Mouse (Mus musculus) cerebellum, adult 2 months (tissue): Measurements from ENCODE around the gene Rpl27. TPM values are rescaled to one million over a fixed set of nuclear protein-coding genes. Genes with fewer than 3 reads are reported as not detected.
"Not testable (repeated sequence)": the region's sequence is repeated elsewhere in the genome, so short reads cannot be mapped to it uniquely, and the experiment has no call there.

ENCODE experiments used
- DNase-seq, 2 experiments: peaks; one replicate each; pipeline ENCODE4 v3.0.0; 2021
- H3K27ac ChIP-seq: fragments of 200-500 bp; 2 replicates; pipeline ENCODE4 v1.5.1; 2012; ENCODE audit warnings: low read length, control low read depth, inconsistent platforms; ENCODE audit not compliant: insufficient read depth
- H3K27me3 ChIP-seq: fragments of 200-500 bp; 2 replicates; pipeline ENCODE4 v1.6.1; 2012; ENCODE audit warnings: inconsistent platforms, mild to moderate bottlenecking, low read length, moderate library complexity; ENCODE audit not compliant: control insufficient read depth, insufficient read depth
- H3K4me1 ChIP-seq: fragments of 200-500 bp; 2 replicates; pipeline ENCODE4 v1.6.1; 2011; ENCODE audit warnings: low read length; ENCODE audit not compliant: control insufficient read depth, insufficient read depth
- H3K4me3 ChIP-seq: fragments of 200-500 bp; replicated peaks from 2 replicates; pipeline ENCODE3; 2011; ENCODE audit warnings: mild to moderate bottlenecking, low read depth, low read length, control low read depth; ENCODE audit not compliant: insufficient read depth
- CTCF ChIP-seq: fragments of 200-500 bp; IDR thresholded peaks from 2 replicates; pipeline ENCODE4 v1.5.1; 2011; ENCODE audit warnings: low read depth, mild to moderate bottlenecking, control low read depth, low read length, moderate library complexity, borderline replicate concordance; ENCODE audit not compliant: insufficient read depth
- POLR2A ChIP-seq: fragments of 200-500 bp; IDR thresholded peaks from 2 replicates; pipeline ENCODE4 v1.6.1; 2011; ENCODE audit warnings: low read length, control low read depth, borderline replicate concordance; ENCODE audit not compliant: insufficient read depth
- WGBS: fragments of 180-500 bp; shearing (Covaris S2); methylation state at CpG from one replicate; pipeline ENCODE4 v1.1.7; 2018; 5-methylcytosine and 5-hydroxymethylcytosine counted together
- polyA plus RNA-seq: library from polyadenylated mRNA; depleted of rRNA; stranded (reverse); fragments of >200 nt; gene quantifications from 2 replicates; pipeline ENCODE4 v1.2.3, GENCODE M21; 2012

The Rpl27 gene
- polyA plus RNA-seq, 1 experiment: 422 TPM

- no peaks in the 10 kb centered on the region for H3K27me3 ChIP-seq
- TF ChIP-seq CTCF: no peak
- TF ChIP-seq POLR2A: no peak
- DNase-seq: no peak
- 91% methylated on average over 15 of the region's 15 CpGs for WGBS
- no peaks in the 10 kb centered on the region for H3K4me1 ChIP-seq
- H3K4me3 ChIP-seq: no peak overlapping the region
- H3K27ac ChIP-seq: no peak overlapping the region
Observed at GRCm38 (mm10) chr11:101460321-101460720, 18.2 kb downstream of the Rpl27 start.

- WGBS: 56% methylated on average over 14 of the region's 14 CpGs
- no peak overlapping the region for H3K27ac ChIP-seq
- H3K4me3 ChIP-seq: no peak overlapping the region
- no peaks in the 10 kb centered on the region for H3K27me3 ChIP-seq
- TF ChIP-seq CTCF (no peak), POLR2A (no peak)
- DNase-seq: no peak
- H3K4me1 ChIP-seq: no peaks in the 10 kb centered on the region
Observed at GRCm38 (mm10) chr11:101462141-101462540, 20.0 kb downstream of the Rpl27 start.

- no peak overlapping the region for H3K4me3 ChIP-seq
- no peaks in the 10 kb centered on the region for H3K27me3 ChIP-seq
- DNase-seq: no peak
- no peak overlapping the region for H3K27ac ChIP-seq
- H3K4me1 ChIP-seq: no peaks in the 10 kb centered on the region
- 46% methylated on average over 13 of the region's 13 CpGs for WGBS
- TF ChIP-seq CTCF (no peak), POLR2A (no peak)
Observed at GRCm38 (mm10) chr11:101462583-101463440, 20.7 kb downstream of the Rpl27 start.

DNA sequence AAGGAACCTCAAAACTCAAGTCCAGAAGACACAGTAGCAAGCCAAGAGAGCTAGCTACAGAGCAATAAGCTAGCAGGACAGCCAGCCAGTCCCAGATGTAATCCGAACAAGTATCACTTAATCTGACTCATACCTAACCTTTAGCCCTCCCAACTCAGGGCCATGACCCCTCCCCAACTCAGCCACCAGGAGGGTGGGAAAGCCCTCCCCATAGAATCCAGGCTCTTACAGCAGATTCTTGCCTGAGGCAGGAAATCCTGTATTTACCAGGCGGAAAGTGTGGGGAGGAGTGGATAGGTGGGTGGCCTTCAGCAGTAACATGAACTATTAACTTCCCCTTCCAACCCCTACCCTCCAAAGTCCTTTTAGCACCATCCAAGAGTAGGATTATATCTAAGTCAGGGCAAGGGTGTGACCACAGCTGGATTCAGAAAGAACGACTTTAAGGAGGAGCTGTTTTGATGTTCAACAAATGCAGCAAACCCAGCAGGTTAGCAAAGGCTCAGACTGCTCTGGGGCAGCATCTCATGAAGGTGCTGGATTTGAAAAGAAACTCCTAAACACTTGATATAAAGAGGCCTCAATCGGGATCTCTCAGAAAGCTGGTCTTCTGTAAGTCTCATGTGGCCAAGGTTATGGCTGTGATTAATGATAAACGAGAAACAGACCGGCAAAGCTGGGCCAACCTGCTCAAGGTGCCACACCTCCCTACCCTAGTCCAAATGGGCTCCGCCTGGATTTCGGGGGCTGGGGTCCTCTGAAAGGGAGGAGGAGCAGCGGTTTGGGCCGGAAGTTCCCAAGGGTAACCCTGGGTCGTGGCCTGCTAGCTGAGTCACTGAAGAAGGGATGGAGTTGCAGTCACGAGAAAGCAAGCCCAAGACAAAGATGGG lies 22.4 kb downstream of the Rpl27 start, which contains the start of gene Rnd2:
Rnd2 (plus strand) TSS at position 789 of the 890 bp plus-strand sequence.
- TF ChIP-seq POLR2A (no peak), CTCF (no peak)
- Histone ChIP-seq H3K4me3 (peak within 1 kb of the TSS; percentile 71), H3K27me3 (no peaks in the 10 kb centered on the region), H3K27ac (0 out of 2 replicates have a peak within 1 kb of the TSS, but pooled peaks have one; percentile 24), H3K4me1 (no peaks in the 10 kb centered on the region)
- 33% methylated on average over 12 of the region's 12 CpGs for WGBS
- no peak for DNase-seq

DNA sequence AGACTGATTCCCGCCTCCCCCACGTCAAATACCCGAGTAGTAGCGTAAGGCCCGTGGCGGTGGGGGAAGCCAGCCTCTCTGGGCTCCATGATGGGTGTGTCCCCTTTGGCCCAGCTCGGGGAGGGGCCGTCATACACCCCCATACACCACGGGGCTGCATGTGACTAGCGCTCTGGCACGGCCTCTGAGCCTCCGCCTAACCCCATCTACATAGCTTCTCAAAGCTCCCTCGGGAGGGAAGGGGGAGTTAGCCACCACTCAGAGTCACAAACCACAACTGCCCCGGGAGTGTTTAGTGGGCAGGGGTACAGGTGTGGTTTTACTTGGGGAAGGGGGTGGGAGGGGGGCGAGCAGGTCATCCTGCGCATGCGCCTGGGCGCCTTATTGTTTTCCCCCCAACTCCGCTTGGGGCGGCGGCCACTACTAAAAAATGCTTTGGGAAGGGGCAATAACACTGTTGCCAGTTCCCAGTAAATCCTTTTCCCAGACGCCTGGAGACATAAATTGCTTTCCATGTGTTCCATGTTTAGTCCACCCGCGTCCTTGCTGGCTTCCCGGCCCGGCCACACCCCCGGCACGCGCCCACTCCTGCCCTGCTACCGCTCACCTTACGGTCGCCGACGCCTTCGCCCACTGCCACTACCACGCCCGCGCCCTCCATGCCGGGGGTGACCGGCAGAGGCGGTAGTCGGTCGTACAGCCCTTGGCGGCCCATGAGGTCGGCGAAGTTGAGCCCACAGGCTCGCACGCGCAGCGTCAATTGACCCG lies 23.2 kb downstream of the Rpl27 start:
- DNase-seq: peak in 1 of 2 experiments; percentile 33
- Histone ChIP-seq H3K4me1 (no peaks in the 10 kb centered on the region), H3K4me3 (peak overlapping the region; percentile 71), H3K27me3 (no peaks in the 10 kb centered on the region), H3K27ac (0 out of 2 replicates have a peak overlapping the region, but pooled peaks have one; percentile 24)
- no peak for TF ChIP-seq CTCF
- no peak for TF ChIP-seq POLR2A
- 3% methylated on average over 51 of the region's 51 CpGs for WGBS

DNA sequence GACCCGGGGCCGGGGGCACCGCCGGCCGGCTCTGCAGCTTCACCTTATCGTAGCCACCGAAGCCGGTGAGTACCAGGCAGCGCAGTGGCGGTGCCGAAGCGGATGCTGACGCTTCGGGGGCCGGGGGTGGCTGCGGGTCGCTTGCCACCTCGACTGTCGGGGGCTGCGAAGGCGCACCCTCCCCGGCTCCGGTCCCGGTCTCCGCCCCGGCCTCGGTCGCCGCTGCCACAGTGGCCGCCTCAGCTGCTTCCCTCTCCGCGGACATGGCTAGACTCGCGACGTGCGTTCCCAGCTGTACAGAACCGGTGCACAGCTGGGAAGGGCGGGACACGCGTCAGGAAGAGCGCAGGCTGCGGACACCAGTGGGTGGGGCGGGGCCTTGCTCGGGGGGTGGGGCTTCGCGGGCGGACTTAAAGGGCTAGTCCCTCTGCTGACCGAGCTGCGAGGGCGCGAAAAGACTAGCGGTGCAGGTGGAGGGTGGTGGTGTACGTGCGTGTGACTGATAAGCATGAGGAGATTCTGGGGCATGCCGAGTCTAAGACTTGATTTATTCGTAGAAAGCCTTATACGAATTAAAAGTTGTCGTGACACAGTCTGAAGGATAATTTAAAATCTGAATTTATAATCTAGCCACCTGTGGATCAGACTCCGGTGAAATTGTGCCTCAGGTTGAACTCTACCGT lies 23.9 kb downstream of the Rpl27 start, which contains the start of gene Vat1:
Vat1 (minus strand) TSS at position 362 of the 683 bp plus-strand sequence.
- WGBS: 1% methylated on average over 60 of the region's 60 CpGs
- Histone ChIP-seq H3K4me3 (peak within 1 kb of the TSS; percentile 71), H3K27ac (no peak within 1 kb of the TSS), H3K4me1 (no peaks in the 10 kb centered on the region), H3K27me3 (no peaks in the 10 kb centered on the region)
- DNase-seq: peak; percentile 60 to 66
- TF ChIP-seq CTCF: no peak
- no peak for TF ChIP-seq POLR2A

DNA sequence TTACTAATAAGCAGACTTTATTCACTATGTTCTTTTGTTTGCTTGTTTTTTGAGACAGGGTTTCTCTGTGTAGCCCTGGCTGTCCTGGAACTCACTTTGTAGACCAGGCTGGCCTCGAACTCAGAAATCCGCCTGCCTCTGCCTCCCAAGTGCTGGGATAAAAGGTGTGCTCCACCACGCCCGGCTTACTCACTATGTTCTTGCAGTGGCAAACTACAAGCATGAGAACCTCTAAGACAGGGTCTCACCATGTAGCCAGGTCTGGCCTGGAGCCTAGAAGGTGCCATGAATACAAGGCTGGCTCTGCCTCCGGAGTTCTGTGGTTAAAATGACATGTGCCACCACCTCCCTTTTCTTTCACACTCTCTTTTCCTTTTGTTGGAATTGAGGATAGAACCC lies 24.5 kb downstream of the Rpl27 start:
- not testable (repeated sequence) for H3K27ac ChIP-seq, H3K4me1 ChIP-seq, H3K4me3 ChIP-seq, DNase-seq, H3K27me3 ChIP-seq
- 44% methylated on average over 5 of the region's 5 CpGs for WGBS
